Mouse (Mus musculus) limb, embryonic 11.5 days (tissue): Measurements from ENCODE around the gene Olfr1367. TPM values are rescaled to one million over a fixed set of nuclear protein-coding genes. Genes with fewer than 3 reads are reported as not detected.

Experiments
- ATAC-seq: fragments of 200-750 bp; cut with Nextera tagmentation; 2 replicates; pipeline ENCODE4 v1.8.0; 2017; ENCODE audit warnings: low read depth; ENCODE audit not compliant: insufficient number of reproducible peaks, low FRiP score, low TSS enrichment
- DNase-seq: peaks from one replicate; pipeline ENCODE4 v3.0.0-alpha.2; 2015; ENCODE audit warnings: low spot score
- H3K27ac ChIP-seq: fragments of 300-500 bp; sonication (generic); replicated peaks from 2 replicates; pipeline ENCODE4 v1.5.1; 2014; ENCODE audit warnings: low read depth, mild to moderate bottlenecking, low read length
- H3K27me3 ChIP-seq: fragments of 300-500 bp; sonication (generic); 2 replicates; pipeline ENCODE4 v1.6.1; 2014; ENCODE audit warnings: mild to moderate bottlenecking, low read length, mixed read lengths; ENCODE audit not compliant: control insufficient read depth, insufficient read depth
- H3K36me3 ChIP-seq: fragments of 300-500 bp; sonication (generic); 2 replicates; pipeline ENCODE4 v1.6.1; 2014; ENCODE audit warnings: mild to moderate bottlenecking, low read length, moderate library complexity, mixed read lengths; ENCODE audit not compliant: control insufficient read depth, insufficient read depth
- H3K4me1 ChIP-seq: fragments of 300-500 bp; sonication (generic); 2 replicates; pipeline ENCODE4 v1.6.1; 2014; ENCODE audit warnings: low read length, mixed read lengths; ENCODE audit not compliant: control insufficient read depth, insufficient read depth
- H3K4me2 ChIP-seq: fragments of 300-500 bp; sonication (generic); 2 replicates; pipeline ENCODE4 v1.6.1; 2014; ENCODE audit warnings: low read depth, mild to moderate bottlenecking, moderate library complexity; ENCODE audit not compliant: severe bottlenecking
- H3K4me3 ChIP-seq: fragments of 300-500 bp; sonication (generic); 2 replicates; pipeline ENCODE4 v1.5.1; 2014; ENCODE audit warnings: low read depth, low read length
- H3K9ac ChIP-seq: fragments of 300-500 bp; sonication (generic); 2 replicates; pipeline ENCODE4 v1.6.1; 2014; ENCODE audit warnings: mild to moderate bottlenecking, low read length
- H3K9me3 ChIP-seq: fragments of 300-500 bp; sonication (generic); 2 replicates; pipeline ENCODE4 v1.6.1; 2016; ENCODE audit warnings: low read length; ENCODE audit not compliant: control insufficient read depth
- WGBS: fragments of 180-500 bp; shearing (Covaris S2); extraction: QIAGEN DNeasy Blood & Tissue Kit; methylation state at CpG from one replicate; pipeline ENCODE4 v1.1.7; 2014; 5-methylcytosine and 5-hydroxymethylcytosine counted together
- polyA plus RNA-seq: library from polyadenylated mRNA; unstranded; fragments of >200 nt; fragmentation: Nextera tagmentation; extraction: Ambion mirVana; gene quantifications from 2 replicates; pipeline ENCODE4 v1.2.1, GENCODE M21; 2014

Gene Olfr1367
- not detected in 2 replicates for polyA plus RNA-seq

DNA sequence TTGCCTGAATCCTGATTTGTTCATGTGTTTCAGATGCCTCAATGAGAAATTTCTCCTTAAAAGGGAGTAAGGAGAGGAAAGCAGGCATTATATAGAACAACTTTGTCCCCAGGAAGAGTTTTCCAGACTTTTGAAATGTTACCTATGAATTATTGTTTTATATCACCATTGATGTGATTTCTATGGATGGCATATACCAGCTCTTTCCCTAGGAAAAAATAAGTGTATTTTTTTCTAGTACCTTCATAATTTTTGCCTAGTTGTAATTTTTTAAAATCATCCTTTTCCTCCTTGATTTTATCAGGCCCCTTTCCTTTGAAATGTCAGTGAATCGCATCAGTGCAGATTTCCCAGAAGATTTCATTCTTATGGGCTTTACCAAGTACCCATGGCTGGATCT, at the start of gene Olfr1367:
Olfr1367 (plus strand) TSS at position 301 of the 400 bp plus-strand sequence.
- no peak for DNase-seq
- Histone ChIP-seq H3K9me3 (no peaks in the 10 kb centered on the region), H3K36me3 (no peaks in the 10 kb centered on the region), H3K4me1 (no peaks in the 10 kb centered on the region), H3K27me3 (no peaks in the 10 kb centered on the region), H3K4me2 (no peak within 1 kb of the TSS), H3K4me3 (no peak within 1 kb of the TSS), H3K9ac (no peak within 1 kb of the TSS), H3K27ac (no peak within 1 kb of the TSS)
- WGBS: 81% methylated on average over 1 of the region's 1 CpGs
- ATAC-seq: no peak

DNA sequence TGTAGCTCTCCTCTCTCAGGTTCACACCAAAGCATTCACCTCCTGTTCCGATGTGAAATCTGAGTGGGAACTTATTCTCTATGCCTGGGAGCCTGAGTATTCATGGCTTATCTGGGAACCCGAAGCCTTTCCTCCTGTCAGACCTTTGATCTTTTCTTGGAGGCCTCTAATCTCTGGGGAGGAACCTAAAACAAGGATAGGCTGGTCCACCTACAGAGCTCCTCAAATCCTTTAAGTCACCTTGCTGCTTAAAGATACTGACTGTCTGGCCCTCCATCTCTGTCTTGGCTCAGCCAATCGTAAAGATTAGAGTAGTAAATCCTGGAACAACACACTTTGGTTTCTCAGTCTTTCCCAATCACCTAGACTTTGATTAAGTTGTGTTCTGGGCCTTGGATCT, 48.2 kb upstream of the Olfr1367 start:
- Histone ChIP-seq H3K4me2 (no peak overlapping the region), H3K9ac (no peak overlapping the region), H3K4me1 (no peaks in the 10 kb centered on the region), H3K36me3 (no peaks in the 10 kb centered on the region), H3K27ac (no peak overlapping the region), H3K27me3 (no peaks in the 10 kb centered on the region), H3K4me3 (no peak overlapping the region), H3K9me3 (no peaks in the 10 kb centered on the region)
- ATAC-seq (no peak), DNase-seq (no peak)
- 30% methylated on average over 3 of the region's 3 CpGs for WGBS

DNA sequence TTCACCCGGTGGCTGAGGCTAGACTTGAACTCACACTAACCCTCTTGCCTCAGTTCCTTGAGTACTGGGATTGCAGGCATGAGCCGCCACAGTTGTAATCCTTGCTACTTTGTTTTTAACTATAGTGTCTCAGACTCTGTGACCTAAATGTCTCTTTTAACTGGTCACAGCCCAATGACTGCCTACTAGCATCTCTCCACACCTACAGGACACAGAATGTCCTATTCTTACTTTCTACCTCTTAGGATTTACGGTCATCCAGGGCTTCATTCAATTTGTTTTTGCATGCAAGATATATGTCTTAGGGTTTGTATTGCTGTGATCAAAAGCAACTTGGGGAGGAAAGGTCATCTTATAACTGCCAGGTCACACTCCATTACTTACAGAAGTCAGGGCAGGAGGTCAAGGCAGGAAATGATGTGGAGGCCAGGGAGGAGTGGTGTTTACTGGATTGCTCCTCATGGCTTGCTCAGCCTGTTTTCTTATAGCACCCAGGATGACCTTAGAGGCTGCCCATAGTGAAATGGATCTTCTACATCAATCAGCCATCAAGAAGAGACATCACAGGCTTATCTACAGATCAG, 42.1 kb upstream of the Olfr1367 start:
- ATAC-seq (no peak), DNase-seq (no peak)
- H3K36me3 ChIP-seq: no peaks in the 10 kb centered on the region
- H3K27ac ChIP-seq: no peak overlapping the region
- whole genome bisulfite sequencing: 34% methylated on average over 3 of the region's 3 CpGs
- no peak overlapping the region for H3K4me2 ChIP-seq
- H3K9me3 ChIP-seq: no peaks in the 10 kb centered on the region
- no peaks in the 10 kb centered on the region for H3K27me3 ChIP-seq
- H3K4me1 ChIP-seq: no peaks in the 10 kb centered on the region
- no peak overlapping the region for H3K9ac ChIP-seq
- no peak overlapping the region for H3K4me3 ChIP-seq

DNA sequence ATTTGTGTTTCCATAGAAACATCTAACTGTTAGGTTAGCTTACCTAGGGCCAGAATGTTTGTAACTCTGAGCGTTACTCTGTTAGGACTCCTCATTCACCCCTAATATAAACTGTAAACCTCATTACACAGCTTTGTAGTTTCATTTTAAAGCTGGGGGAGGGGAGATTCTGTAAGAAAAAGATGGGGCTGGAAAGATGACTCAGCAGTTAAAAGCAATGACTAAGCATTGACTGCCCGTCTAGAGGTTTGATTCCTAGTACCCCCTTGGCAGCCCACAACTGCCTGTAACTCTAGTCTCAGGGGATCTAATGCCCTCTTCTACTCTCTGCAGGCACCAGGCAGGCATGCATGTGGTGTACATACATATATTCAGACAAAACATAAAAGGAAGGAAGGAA, 36.9 kb upstream of the Olfr1367 start:
- Histone ChIP-seq H3K36me3 (no peaks in the 10 kb centered on the region), H3K4me1 (no peaks in the 10 kb centered on the region), H3K9ac (no peak overlapping the region), H3K4me3 (no peak overlapping the region), H3K4me2 (no peak overlapping the region), H3K27me3 (no peaks in the 10 kb centered on the region), H3K27ac (no peak overlapping the region), H3K9me3 (no peaks in the 10 kb centered on the region)
- no peak for DNase-seq
- 69% methylated on average over 2 of the region's 2 CpGs for WGBS
- ATAC-seq: no peak

DNA sequence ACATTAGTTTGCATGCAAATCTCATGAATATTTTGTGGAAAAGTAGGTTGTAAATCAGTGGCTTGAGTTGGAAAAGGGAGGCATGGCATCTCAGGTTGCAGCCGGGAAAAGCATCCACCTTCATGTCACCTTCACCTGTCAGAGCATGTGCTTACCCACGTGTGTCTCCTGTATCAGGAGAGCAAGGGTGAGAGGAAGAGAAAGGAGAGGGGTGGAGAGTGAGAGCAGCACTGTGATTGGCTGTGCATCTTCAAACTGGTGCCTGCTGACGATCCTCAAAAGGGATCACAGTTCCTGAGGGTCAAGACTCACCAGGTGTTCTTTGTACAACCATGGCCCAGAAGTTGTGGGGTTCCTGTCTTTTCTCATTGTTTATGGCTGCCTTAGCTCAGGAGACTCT, 34.8 kb upstream of the Olfr1367 start, which contains the start of gene Gpx6:
Gpx6 (plus strand) TSS at position 200 of the 400 bp plus-strand sequence.
- Histone ChIP-seq H3K4me3 (no peak within 1 kb of the TSS), H3K4me2 (no peak within 1 kb of the TSS), H3K9me3 (no peaks in the 10 kb centered on the region), H3K27ac (no peak within 1 kb of the TSS), H3K36me3 (no peaks in the 10 kb centered on the region), H3K4me1 (no peaks in the 10 kb centered on the region), H3K27me3 (no peaks in the 10 kb centered on the region), H3K9ac (no peak within 1 kb of the TSS)
- 23% methylated on average over 3 of the region's 3 CpGs for WGBS
- DNase-seq (no peak), ATAC-seq (no peak)

DNA sequence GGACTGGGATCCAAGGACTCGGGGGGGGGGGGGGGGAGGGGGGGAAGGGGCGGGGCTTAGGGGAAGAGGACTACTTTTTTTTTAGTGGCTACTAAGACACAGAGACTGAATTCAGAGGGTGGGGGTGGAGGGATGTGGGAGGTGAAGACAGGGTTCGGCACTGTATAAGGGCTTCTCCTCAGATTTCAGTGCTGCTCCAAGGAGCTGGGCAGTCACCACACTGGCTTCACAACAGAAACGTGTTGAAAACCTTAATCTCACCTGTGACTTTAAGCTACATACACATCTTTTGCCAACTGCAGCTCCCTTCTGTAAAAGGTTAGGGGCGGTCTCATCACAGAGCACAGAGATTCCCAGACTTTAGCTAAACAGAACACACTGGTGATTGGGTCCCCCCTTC, 33.9 kb upstream of the Olfr1367 start:
- Histone ChIP-seq H3K27me3 (no peaks in the 10 kb centered on the region), H3K4me3 (no peak overlapping the region), H3K9me3 (no peaks in the 10 kb centered on the region), H3K9ac (no peak overlapping the region), H3K36me3 (no peaks in the 10 kb centered on the region), H3K4me2 (no peak overlapping the region), H3K4me1 (no peaks in the 10 kb centered on the region), H3K27ac (no peak overlapping the region)
- DNase-seq: no peak
- ATAC-seq: no peak
- 57% methylated on average over 3 of the region's 5 CpGs for WGBS

DNA sequence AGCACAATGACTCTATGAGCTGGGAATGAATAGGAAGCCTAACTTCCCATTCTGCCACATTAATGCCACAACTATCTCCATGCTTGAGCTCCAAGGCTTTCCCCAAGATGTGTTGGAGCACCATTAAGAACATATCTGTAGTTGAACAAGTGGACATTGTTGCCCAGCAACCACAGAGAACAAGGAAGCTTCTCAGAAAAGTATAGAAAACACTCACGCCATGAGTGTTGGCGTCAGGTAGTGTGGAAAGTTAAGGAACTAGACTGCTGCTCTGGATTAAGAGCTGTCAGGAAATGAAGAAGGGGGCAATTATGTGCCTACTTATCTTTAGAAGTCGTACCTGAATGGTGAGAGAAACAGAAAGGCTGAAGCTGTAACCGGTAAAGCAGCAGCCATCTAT, 32.8 kb upstream of the Olfr1367 start:
- Histone ChIP-seq H3K4me3 (no peak overlapping the region), H3K9ac (no peak overlapping the region), H3K36me3 (no peaks in the 10 kb centered on the region), H3K9me3 (no peaks in the 10 kb centered on the region), H3K4me2 (no peak overlapping the region), H3K27me3 (no peaks in the 10 kb centered on the region), H3K27ac (no peak overlapping the region), H3K4me1 (no peaks in the 10 kb centered on the region)
- DNase-seq (no peak), ATAC-seq (no peak)
- WGBS: 83% methylated on average over 4 of the region's 4 CpGs

DNA sequence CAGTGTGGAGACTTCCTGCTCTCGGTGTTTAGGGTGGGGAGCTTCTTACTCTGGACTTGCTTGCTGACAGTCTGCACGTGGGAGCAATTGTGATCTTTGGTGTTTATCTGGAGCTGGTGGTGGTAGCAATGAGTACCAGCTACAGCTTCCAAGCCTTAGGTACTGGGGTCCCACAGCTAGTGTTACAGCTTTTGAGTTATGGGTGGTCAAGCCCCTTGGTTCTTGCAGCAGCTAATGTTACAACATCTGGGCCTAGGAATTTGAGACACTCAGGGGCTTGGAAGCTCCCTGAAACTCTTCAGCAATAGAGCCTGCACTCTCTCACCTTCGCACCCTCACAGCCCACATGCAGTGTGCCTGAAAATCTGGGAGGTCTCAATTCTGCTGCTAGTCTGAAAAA, 26.4 kb upstream of the Olfr1367 start:
- DNase-seq: no peak
- no peaks in the 10 kb centered on the region for H3K4me1 ChIP-seq
- H3K9me3 ChIP-seq: no peaks in the 10 kb centered on the region
- H3K9ac ChIP-seq: no peak overlapping the region
- no peak overlapping the region for H3K4me2 ChIP-seq
- no peak overlapping the region for H3K4me3 ChIP-seq
- H3K27me3 ChIP-seq: no peaks in the 10 kb centered on the region
- no peak for ATAC-seq
- no peak overlapping the region for H3K27ac ChIP-seq
- H3K36me3 ChIP-seq: no peaks in the 10 kb centered on the region
- 61% methylated on average over 3 of the region's 3 CpGs for WGBS
